Mouse (Mus musculus) right cerebral cortex, postnatal 14 days (tissue): ENCODE measurements around the gene Gm5478.
"Not testable (repeated sequence)": the region's sequence is repeated elsewhere in the genome, so short reads cannot be mapped to it uniquely, and the experiment has no call there.

Experiments
- DNase-seq: peaks from one replicate; pipeline ENCODE4 v3.0.0; 2022

The Gm5478 gene

DNA sequence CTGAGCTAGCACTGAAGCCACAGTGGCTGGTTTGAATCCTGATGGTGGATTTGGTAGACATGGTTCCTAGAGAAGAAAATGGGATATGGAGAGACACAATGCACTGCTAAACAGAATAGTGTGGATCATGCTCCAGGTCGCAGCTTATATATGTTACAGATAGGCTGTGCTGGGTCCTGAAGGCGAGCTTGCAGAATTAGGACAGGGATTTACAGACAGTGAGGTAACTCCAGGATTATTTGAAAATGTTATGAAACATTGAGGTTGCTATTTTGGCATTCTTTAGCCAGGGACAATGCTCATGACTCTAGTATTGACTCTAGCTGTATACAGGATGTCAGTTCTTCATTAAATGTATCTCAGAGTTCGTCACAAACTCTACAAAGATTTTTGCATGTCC lies at the start of gene Gm5478:
Gm5478 (minus strand) TSS at position 101 of the 400 bp plus-strand sequence.
- DNase-seq = no peak

DNA sequence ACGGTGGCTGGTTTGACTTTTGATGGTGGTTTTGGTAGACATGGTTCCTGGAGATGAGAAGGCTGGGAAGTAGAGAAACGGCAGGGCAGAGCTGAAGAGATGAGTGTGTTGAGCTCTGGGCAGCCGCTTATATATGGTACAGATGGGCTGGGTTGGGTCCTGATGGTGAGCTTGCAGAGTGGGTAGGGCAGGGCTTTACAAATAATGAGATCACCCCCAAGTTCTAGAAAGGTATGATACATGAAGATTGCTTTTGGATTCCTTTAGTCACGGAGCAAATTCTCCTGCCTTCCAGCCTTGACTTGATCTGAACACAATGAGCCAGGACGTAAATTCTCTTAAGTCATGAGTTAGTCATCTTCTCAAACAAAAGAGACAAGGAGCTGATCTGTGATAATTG lies 47.0 kb upstream of the Gm5478 start, which contains the start of gene Krt6a:
Krt6a (minus strand) TSS at position 101 of the 400 bp plus-strand sequence.
- no peak for DNase-seq

DNA sequence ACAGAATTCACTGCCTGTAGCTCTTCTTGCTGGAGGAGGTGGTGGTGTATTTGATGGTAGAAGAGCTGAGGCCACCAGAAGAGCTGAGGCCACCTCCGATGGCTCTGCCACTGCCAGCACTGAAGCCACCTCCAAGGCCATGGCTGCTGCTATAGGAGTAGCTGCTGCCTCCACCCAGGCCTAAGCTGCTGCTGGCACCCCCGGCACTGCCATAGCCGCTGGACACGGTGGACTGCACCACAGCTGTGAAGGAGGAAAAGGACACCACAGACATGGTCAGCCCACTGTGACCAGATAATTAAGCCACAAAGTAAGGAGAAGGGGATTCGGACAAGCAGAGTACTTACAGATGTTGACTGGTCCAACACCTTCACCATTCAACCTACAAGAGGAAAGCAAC lies 43.3 kb upstream of the Gm5478 start:
- not testable (repeated sequence) for DNase-seq

- no peak for DNase-seq
Observed at GRCm38 (mm10) chr15:101688161-101688560, 41.0 kb upstream of the Gm5478 start.

- no peak for DNase-seq
Observed at GRCm38 (mm10) chr15:101680187-101680586, 33.0 kb upstream of the Gm5478 start, which contains the start of gene Krt6b. Gene Krt6b, minus strand, starts transcription at chr15:101680287.

DNA sequence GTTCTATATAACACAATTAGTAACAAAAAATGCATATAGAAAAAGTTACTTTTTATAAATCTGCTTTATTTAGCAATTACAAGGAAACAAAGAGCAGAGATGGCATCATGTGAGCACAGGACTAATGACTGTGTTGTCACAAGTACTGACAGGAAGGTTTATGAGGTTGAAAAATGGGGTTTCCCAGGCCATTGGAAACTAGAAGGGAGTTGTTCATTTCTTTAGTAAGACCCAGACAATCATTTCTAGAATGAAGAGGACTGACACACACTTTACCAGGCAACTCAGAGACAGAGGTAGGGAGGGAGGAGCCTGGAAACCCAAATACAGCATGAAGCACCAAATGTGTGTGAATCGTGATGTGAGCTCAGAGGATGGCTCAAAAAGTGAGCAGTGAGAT lies 28.8 kb upstream of the Gm5478 start:
- DNase-seq = no peak

- no peak for DNase-seq
Observed at GRCm38 (mm10) chr15:101652736-101653265, 5.6 kb upstream of the Gm5478 start.

GRCm38 (mm10) chr15:101627884-101628283 lies 19.3 kb downstream of the Gm5478 start, which contains the start of gene Gm5414:
Gene Gm5414, minus strand, starts transcription at chr15:101628188.
- DNase-seq = no peak

DNA sequence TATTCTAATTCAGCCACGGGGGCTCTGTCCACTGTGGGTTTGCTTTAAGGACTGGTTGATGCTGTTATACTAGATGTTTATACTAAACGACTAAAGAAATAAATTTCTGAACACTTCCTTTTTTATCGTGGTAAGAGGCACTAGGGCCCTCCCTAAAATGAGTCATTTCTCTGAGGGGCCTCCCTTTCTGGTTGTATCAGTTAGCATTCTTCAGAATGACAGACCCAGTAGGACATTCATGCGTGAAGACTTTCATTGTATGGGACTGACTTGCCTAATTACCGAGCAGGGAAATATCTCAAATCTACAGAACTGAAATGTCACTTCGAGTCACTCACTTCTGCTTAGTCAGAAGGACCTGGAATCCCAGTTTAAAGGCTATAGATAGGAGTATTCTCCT lies 48.1 kb downstream of the Gm5478 start:
- DNase-seq = no peak
